Mouse (Mus musculus) left cerebral cortex, postnatal 10 days (tissue): Measurements from ENCODE around the gene Tdo2. TPM values are rescaled to one million over a fixed set of nuclear protein-coding genes. Genes with fewer than 3 reads are reported as not detected.

Experiments used
- DNase-seq, 2 experiments: peaks; one replicate each; pipeline ENCODE4 v3.0.0; 2021 to 2022; ENCODE audit warnings: low spot score in 2 of 2, mixed read lengths in 1 of 2; ENCODE audit errors: extremely low spot score in 1 of 2
- intact Hi-C: fragments of 180-260 bp; cut with DNase I; formaldehyde crosslinking; loops from one replicate; pipeline ENCODE4 v1.15.1; 2025
- total RNA-seq, 2 experiments: library from RNA; stranded (reverse); gene quantifications; 2 replicates each; pipeline ENCODE4 v1.2.3; 2021

Tdo2 gene
- total RNA-seq, 2 experiments from 2014 or later = 2.0 to 2.3 TPM

DNA sequence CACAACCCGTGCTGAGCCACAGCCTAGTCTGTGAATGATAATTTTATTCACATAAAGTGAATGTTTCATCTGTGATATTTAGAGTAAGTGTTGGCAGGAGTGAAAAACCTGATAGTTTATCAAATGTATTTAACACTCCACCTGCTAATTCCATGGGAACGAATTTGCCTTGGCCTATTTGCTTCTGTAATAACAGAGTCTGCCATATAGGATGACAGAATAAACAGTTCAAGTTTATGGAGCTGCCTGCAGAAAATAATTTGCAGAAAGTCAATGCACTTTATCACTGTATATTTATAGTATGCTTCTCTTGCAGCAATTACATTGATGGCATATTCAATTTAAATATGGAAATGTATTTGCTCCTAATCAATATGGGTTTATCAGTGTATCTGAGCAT, 24.2 kb downstream of the Tdo2 start:
- intact Hi-C loops = no loop called here

DNA sequence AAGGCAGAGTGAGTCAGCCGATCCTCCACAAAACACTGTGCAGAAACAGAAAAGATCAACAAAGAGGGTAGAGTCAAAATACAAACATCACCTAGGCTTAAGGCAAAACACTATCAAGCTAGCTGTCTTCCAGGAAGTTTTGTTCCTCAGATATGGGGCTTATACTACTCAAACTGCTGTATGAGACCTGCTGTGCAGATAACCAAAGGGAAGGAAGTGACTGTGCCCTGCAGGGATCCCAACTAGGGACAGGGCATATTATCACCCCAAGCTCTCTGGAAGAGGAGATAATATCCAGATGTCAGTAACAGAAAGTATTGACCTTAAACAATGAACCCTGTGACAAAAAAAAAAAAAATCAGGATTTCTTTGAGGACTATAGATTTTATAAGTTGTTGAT, 27.0 kb downstream of the Tdo2 start:
- intact Hi-C loops = no loop called here
- no peak for DNase-seq

More for the DNA sequence above, 24.2 kb downstream of the Tdo2 start:
- DNase-seq = no peak

DNA sequence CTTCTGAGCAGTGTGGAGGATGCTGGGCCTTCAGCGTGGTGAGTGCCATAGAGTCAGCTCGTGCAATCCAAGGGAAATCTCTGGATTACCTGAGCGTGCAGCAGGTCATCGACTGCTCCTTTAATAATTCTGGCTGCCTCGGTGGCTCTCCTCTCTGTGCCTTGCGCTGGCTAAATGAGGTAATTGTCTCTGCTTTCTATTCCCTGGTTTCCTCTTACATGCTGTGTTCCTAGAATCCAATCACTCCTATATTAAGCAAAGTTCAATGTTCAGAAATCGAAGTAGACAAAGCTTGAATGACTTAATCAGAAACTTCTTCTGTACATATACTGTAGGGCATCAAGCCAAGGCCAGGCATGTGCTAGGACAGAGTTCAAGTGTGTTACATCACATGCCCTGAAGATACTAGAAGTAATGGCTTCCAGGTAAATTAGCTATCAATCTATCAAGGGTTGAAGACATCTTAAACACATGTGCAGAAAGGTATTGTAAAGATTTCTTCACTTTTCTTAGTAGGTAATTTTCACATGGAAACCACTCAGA, 31.1 kb downstream of the Tdo2 start:
- no peak for DNase-seq
- intact Hi-C loops = no loop called here

DNA sequence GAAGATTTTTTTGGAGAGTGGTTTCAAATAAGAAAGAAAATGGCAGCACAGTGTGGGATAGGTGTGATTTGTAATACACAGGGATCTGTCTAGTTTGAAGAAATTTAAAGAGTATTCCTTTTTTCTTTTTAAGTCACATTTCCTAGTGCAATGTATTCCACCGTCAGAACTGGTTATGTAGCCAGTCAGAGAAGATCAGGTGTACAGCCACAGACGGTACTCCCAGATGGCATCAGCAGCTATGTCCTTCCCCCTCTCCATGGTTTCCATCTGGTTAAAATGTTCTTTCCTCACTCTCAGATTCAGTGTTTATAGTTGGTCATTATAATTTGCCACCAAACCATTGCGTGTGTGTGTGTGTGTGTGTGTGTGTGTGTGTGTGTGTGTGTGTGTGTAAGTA, 32.9 kb downstream of the Tdo2 start:
- intact Hi-C loops = no loop called here
- DNase-seq = no peak

DNA sequence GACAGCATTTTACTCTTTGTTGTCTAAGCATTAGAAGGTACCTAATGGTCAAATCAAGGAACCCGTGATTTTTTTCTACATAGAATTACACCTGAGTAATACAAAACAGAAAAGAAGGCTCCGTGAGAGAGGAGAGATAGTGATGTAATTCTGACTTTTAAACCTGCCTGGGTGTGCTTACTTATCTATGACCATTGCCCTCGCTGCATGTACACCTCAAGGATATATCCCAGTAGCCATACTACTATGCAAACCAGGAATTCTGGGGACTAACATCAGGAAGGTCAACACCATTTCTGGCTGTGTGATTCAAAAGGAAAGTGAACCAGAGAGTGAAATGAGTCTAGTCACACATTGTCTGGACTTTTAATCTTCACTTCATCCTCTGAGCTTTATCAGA, 33.7 kb downstream of the Tdo2 start:
- intact Hi-C loops = no loop called here
- DNase-seq = no peak

DNA sequence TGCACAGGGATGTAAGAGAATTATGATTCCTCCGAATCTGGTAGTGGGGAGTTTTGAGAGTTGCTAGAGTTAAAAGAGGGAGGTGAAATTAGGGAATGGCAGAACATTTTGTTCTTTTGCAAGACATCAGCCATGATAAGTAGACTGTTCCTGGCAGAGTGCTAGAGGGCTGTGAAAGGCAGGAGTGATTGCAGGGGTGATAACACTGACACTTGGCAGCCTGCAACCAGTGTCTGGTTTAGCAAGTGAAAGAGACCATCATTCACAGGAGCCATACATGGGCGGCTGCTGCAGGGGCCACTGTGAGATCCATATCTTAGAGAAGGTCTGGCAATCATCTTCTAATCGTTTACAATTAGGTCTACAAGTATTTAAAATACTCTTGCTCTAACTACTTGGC, 37.1 kb downstream of the Tdo2 start:
- intact Hi-C loops = loop anchor here (5.0 kb wide), 1 partner anchor 88 kb away; no protein-coding TSS in a partner anchor
- DNase-seq = no peak

DNA sequence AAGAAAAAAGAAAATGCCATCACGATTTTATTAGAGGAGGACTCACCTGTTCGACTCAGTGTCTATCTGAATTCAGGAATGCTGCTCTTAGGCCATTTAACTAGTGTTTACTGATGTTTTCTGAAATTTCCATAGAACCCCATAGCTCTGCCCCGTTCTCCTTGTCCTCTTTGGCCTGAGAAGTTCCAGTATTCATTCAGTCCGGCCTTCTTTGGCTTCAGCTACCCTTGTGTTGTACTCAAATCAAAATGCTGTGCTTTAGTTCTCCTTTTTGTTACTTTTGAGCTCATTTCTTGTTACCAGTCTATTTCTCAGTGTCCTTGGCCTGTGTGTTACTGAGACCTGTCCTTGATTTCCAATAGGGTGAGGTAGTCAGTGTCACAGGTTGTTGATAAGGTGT, 42.7 kb downstream of the Tdo2 start:
- no peak for DNase-seq
- intact Hi-C loops = loop anchor here (5.0 kb wide), 1 partner anchor 419 kb away; no protein-coding TSS in a partner anchor

DNA sequence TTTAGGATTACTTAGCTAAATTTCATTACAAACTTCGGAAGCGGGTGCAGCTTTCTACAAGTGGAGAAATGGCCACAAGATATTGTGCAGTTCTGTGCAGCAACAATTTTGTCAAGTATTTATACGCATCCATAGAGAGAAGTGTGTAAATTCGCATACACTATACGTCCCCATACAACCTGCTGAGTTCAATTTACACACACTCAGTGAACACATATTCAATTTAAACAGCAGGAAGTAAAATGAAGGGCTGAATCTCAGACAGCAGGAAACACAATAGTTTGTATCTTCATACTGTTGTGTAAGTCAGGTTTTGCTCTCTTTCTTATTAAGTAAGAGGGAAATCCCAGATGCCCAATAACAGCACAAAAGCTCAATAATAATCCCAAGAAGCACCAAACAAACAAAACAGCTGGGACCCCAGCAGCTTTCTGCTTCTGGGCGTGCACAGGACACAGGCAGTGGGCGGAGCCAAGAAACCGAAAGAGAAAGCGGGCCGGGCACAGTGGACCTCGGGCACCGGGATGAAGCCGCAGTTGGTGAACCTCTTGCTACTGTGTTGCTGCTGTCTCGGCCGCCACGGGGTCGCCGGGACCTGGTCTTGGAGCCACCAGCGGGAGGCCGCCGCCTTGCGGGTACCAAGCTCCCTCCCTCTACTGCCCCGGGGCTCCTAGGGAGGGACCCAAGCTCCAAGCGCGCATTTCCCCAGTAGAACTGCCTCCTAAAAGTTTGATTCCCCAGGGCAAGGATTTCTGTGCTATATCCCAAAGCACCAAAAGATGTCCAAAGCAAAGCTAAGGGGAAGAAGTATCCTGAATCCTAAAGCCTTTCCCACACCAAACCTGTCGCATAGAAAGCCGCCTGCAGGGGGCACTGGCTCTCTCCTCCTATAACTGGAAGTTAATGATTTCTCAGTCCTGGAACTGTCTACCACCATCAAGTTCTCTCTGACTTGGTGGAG, 43.6 kb downstream of the Tdo2 start, which contains the start of gene Ctso:
Gene Ctso, plus strand, starts transcription at position 461 of the 961 bp plus-strand sequence.
- intact Hi-C loops = loop anchor here (5.0 kb wide), 1 partner anchor 420 kb away; no protein-coding TSS in a partner anchor
- DNase-seq = peak; percentile 79 to 89

DNA sequence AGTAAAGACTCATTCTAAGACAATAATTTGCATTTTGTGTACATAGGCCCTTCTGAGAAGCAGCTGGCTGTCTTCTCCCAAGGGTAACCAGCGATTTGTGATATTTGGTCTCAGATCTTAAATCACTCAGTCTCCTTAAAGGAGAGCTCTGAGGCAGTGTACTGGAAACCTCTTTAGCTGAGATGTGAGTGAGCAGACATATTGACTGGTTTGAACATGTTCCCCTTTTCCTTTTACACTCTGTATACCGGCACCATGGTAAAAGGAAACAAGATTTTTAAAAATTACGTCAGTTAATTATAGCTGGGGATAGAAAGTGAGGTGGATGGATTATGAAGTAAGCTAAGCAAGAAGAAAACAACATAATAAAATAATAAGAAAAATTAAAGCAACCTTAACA, 44.3 kb downstream of the Tdo2 start:
- intact Hi-C loops = loop anchor here (5.0 kb wide), 1 partner anchor 421 kb away; no protein-coding TSS in a partner anchor

DNA sequence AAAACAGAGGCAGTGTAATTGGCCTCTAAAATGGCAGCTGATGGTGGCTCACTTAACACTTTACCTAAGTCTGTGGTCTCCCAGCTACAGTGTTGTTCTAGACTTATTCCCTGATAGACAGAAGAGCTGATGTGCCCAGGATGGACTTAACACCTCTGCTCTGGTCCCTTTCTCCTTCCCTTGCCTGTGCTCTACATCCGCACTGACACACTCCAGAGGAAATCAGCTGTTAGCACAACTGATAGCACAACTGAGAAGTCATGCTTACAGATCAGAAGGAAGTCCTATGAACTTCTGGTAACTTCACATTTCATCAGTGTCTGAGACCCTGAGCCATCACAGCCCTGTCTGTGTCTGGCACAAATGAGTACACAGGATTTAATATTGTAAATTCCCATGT, 46.9 kb downstream of the Tdo2 start:
- intact Hi-C loops = loop anchor here (5.0 to 10.0 kb wide), 4 partner anchors 144 to 1844 kb away; partner anchors contain the start of gene Gria2
- no peak for DNase-seq

More for the DNA sequence above, 44.3 kb downstream of the Tdo2 start:
- no peak for DNase-seq

DNA sequence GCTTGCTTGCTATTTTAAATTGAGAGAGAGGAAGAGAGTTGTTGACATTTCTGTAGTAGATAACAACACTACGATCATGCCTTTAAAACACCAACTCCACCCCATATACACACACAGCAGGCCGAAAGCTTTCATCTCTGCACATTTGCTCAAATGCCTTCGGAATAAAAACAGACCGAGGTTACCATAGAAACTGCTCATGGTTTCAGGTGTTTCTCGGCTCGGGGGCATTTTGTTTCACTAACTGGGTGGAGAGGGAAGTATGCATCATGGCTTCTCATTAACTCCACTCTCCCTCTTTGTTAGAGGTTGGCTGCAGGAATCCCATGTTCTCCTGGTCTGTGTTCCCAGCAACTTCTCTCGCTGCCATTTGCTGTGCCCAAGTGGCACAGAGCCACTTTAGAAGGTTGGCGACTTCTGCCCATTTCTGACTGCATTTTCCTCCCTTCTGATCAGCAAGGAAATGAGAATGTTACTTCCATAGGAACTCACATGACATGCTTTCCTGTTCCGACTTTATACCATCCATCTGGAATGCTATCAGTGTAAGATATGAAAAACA, 49.2 kb downstream of the Tdo2 start:
- no peak for DNase-seq
- intact Hi-C loops = loop anchor here (5.0 to 10.0 kb wide), 4 partner anchors 142 to 1842 kb away; partner anchors contain the start of gene Gria2

DNA sequence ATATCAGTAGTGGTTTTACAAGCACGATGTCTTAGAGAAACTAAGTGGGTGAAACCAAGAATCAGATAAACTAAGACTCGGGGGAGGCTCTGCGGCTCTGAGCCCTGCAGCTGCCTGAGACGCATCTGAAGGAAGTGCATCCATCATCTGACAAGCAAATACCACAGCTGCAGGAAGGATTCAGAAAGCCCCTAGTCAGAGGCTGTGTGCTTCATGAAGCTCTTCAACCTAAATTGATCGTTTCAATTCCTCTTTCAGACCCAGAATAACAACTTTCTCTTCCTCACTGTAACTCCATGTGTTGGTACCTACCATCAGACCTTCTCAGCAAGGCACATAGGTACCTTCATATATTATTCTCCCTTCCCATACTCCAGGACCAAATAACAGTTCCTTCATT, 50.1 kb downstream of the Tdo2 start:
- no peak for DNase-seq
- intact Hi-C loops = loop anchor here (5.0 to 10.0 kb wide), 4 partner anchors 141 to 1841 kb away; partner anchors contain the start of gene Gria2

DNA sequence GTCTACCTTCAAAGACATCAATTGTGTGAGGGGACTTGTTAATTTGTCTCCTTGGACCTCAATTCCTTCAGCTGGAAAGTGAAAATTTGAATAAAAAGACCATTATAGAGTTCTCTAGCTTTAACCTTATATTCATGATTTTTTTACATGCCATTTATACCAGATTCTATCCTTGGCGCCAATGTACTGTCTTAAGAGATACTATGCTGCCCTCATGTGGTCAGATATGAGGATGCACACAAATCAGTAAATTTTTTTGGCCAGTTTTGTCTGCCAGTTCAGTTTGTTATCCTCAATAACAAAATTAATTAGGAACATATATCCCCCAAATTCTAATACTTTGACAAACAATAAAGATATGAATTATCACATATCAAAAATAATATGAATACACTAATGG, 51.1 kb downstream of the Tdo2 start:
- intact Hi-C loops = loop anchor here (5.0 to 10.0 kb wide), 5 partner anchors 140 to 1840 kb away; partner anchors contain the start of genes Gria2 and Pdgfc
- DNase-seq = peak in 1 of 2 experiments; percentile 71

DNA sequence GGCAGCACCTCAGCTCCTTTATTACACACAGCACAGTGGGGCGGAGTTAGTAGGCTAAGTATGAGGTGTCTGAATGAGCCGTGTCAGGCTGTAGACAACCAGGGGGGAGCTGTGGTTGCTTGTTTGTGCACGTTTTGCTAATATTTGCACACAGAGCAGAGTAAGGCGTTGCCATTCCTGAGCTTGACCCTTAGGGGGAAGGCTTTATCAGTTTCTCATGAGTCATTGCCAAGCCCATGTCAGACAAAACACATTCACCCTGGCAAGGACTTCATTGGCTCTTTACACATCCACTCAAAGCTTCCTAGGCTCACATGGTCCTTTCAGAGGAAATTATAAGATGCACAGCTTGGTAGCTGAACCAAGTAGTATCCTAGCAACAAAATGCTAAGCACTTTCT, 53.1 kb downstream of the Tdo2 start:
- no peak for DNase-seq
- intact Hi-C loops = loop anchor here (5.0 to 10.0 kb wide), 4 partner anchors 138 to 1838 kb away; partner anchors contain the start of genes Gria2 and Pdgfc

DNA sequence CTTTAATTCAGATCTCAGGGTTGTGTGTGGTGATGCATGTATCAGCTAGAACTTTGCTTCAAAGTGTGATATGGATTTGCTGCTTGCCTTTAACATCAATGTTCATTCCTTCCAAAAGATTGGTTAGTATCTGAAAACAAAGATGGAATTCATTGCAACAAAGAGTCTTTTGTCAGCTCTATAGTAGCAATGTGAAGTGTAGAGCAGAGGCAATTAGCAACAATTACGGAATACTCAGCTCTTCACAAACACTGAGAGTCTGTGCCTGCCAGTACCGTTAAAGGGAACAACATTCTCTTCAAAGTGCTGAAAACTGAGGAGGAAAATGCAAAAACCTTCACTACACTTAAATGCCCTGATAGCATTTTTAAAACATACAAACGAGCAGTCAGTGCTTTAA, 56.3 kb downstream of the Tdo2 start:
- DNase-seq = no peak
- intact Hi-C loops = loop anchor here (5.0 to 10.0 kb wide), 5 partner anchors 115 to 1835 kb away; partner anchors contain the start of genes Gria2 and Pdgfc

DNA sequence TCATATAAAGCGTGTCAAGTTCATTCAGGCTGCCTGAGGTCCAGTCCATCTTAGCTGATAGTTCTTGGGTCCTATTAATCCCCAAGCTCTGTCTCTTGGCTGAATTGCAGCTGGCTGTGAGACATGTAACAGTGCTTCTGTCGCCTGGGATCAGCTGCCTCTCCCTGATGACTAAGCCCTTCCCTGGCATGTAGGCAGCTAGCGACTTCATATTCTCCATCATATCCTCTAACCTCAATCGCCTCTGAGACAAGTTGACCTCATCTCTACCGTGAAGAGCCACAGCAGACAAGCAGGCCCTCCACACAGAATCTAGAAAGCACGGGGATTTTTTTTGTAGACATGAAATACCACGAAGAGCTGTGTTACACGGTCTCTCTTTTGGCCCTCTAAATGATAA, 57.8 kb downstream of the Tdo2 start:
- intact Hi-C loops = loop anchor here (10.0 kb wide), 1 partner anchor 113 kb away; no protein-coding TSS in a partner anchor
- no peak for DNase-seq

DNA sequence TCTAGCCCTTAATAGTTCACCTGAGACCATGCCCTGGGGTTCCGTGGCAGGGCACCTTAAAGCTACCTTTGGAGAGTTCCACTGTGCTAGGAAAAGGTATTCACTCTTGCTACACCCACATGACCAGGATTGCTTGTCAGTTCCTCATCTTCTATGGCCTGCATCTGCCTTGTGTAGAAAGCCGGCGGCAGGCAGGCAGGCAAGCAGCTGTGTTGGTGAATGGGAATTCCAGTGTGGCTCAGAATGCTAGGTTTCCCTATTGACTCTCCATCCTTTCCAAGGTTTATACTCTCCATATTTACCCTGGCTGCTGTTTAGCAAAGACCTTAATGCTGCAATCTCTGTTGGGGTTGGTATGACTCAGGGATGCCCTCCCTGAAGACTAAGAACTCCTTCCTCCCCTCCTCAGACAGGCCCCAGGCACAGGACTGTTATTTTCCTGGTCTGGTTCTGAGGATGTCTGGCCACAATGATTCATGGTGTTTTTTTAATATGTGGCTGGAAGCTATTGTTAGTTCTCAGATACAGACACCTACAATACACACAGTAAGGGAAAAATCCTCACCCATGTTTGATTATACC, 58.6 kb downstream of the Tdo2 start:
- DNase-seq = no peak
- intact Hi-C loops = loop anchor here (10.0 kb wide), 1 partner anchor 113 kb away; no protein-coding TSS in a partner anchor

DNA sequence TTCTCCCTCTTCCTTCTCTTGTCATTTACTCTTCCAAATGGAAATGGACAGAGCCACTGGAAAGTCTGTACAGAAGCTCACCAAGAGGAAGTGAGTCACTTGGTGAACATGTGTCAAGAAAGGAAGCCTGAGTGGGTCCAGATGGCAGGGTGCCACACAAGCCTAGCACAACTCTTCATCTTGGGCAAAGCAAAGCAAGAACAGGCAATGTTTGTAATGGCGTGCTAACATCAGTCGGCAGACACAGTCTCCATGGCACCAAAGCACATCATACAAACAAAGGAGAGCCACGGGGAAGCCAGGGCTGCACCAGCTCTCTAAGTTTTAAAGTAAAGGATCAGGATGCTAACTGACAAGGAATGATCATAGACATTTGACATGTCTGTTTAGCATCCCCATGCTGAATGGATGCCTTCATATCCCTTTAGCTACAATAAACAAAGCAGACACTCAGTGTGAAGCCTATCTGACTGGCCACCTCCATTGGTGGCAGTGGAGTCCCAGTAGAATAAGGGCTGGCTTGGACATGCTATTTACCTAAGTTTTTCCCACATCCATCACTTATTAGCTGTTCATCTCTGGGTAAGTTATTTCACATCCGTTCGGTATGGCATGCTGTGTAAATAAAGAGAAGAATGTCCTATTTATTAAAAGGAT, 59.8 kb downstream of the Tdo2 start:
- intact Hi-C loops = loop anchor here (10.0 kb wide), 1 partner anchor 111 kb away; no protein-coding TSS in a partner anchor
- DNase-seq = no peak
